Mouse (Mus musculus): ENCODE measurements around the gene Sirt7. TPM values are rescaled to one million over a fixed set of nuclear protein-coding genes. Genes with fewer than 3 reads are reported as not detected.

The Sirt7 gene
- polyA plus RNA-seq, 1 experiment = 72.2 TPM

DNA sequence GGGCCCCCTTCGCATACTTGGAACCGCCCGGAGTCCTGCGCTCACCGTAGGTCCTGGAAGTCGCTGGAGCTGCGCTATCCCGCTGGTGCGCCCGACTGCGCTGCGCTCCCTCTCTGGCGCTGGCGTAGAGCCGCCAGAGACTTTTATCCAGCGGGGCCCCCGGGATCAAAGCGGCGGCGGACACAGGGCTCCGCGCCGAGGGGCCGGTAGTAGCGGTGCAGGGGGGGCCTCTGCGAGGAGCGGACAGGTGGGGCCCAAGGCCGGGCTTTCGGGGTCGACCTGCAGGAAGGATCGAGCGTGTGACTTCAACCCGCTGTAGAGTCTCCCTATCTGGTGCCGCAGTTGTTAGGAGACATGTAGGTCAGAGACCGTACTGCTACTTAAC, 36.0 kb upstream of the Sirt7 start, which contains the start of gene Notum:
Gene Notum (minus strand): TSS at position 100 of the 385 bp plus-strand sequence.
- H3K27ac ChIP-seq (ENCODE audit: insufficient read depth, low read depth, low read length) = no peak within 1 kb of the TSS
- 2% methylated on average over 35 of the region's 35 CpGs for WGBS
- H3K36me3 ChIP-seq (ENCODE audit: control insufficient read depth, insufficient read depth, low read length) = no peaks in the 10 kb centered on the region
- TF ChIP-seq CTCF (conservative IDR thresholded peaks at IDR 0.05; ENCODE audit: insufficient read depth, insufficient read length, low read depth, low read length) (no peak), POLR2A (IDR thresholded peaks at IDR 0.05; ENCODE audit: low read depth, low read length) (no peak)
- peak within 1 kb of the TSS; percentile 61 for H3K4me3 ChIP-seq (ENCODE audit: insufficient read depth, low read depth, low read length)
- no peak for DNase-seq
- peaks cover 10% of the 10 kb centered on the region; the same call in 1 of the 2 replicates for H3K4me1 ChIP-seq (ENCODE audit: control insufficient read depth, insufficient read depth, low read length)
- H3K27me3 ChIP-seq (replicated peaks; ENCODE audit: control insufficient read depth, insufficient read depth, low read length) = no peaks in the 10 kb centered on the region

DNA sequence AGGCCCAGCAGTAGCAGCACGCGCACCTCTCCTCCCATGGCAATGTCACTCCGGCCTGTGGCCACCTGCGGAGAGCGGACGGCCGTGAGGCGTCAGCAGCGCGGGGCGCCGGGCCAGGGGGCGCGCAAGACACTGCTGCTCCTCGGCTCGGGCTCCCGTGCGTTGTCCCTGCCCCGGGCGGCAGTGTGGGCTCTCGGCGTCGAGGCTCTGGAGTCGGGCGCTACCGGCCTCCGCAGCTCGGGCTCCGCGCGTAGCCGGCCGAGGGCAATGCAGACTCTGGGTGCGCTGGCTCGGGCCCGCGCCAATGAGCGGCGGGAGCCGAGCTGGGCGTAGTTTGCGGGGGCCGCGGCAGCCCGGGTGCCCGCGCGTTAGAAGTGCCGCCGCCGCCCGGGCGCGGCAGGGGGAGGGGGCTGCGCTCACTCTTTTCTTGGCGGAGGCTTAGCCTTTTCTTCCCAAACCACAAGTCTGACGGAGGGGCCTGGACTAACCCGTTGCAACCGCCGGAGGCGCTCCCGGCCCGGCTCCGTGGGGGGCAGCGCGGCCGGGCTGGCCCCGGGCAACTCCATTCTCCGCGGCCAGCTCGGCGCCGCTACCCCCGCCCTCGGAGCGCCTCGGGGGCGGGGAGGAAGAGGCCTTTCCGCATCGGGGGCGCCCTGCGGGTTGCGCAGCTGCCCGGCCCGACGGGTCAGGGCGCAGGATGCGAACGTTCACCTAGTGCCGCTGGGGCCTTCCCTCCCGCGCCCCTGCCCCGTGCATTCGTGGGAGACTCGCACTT, 35.4 kb upstream of the Sirt7 start:
- peak; percentile 70 for DNase-seq
- WGBS = under 1% methylated on average over 95 of the region's 95 CpGs
- no peak overlapping the region for H3K27ac ChIP-seq (ENCODE audit: insufficient read depth, low read depth, low read length)

DNA sequence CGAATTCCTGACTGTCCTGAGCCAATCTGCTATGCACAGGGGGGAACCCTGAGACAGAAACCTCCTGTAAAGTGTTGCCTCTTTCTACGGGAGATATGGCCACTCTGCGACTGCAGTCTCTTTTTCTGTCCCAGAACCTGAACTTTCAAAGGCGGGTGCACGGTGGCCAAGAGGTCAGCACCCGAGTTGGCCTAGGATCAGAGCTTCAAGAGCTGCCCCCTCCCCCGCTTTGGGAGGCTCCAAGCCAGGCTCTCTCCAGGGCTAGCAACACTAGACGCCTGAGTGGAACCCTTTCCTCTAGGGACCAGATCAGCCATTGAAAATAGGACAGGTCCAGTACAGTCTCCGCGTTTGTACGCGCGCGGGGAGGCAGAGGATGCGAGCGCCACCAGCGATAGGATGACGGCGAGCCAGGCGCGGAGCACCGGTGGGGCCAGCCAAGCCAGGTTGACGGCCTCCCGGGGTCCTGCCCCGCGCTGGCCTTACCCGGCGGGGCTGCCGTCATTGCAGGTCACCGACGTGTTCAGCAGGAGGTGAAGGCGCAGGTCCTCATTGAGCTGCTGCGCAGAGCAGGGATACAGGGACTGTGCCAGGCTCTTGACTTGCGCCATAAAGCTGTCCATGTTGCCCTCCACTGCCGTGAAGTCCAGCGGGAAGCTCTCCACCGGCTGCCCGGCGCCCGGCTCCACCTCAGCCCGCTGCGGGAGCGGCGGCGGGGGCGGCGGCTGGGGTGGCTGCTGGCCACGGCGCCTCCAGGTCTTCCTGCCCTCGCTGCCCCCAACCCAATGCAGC, 34.7 kb upstream of the Sirt7 start:
- Histone ChIP-seq H3K27me3 (replicated peaks; ENCODE audit: control insufficient read depth, insufficient read depth, low read length) (no peaks in the 10 kb centered on the region), H3K4me3 (ENCODE audit: insufficient read depth, low read depth, low read length) (peak overlapping the region; percentile 61), H3K36me3 (ENCODE audit: control insufficient read depth, insufficient read depth, low read length) (no peaks in the 10 kb centered on the region), H3K4me1 (ENCODE audit: control insufficient read depth, insufficient read depth, low read length) (peaks cover 10% of the 10 kb centered on the region; the same call in 1 of the 2 replicates), H3K27ac (ENCODE audit: insufficient read depth, low read depth, low read length) (no peak overlapping the region)
- no peak for TF ChIP-seq POLR2A (IDR thresholded peaks at IDR 0.05; ENCODE audit: low read depth, low read length)
- no peak for TF ChIP-seq CTCF (conservative IDR thresholded peaks at IDR 0.05; ENCODE audit: insufficient read depth, insufficient read length, low read depth, low read length)
- 3% methylated on average over 49 of the region's 50 CpGs for WGBS
- peak; percentile 53 for DNase-seq

More for the DNA sequence above, 35.4 kb upstream of the Sirt7 start:
- TF ChIP-seq CTCF (conservative IDR thresholded peaks at IDR 0.05; ENCODE audit: insufficient read depth, insufficient read length, low read depth, low read length) = 0 out of 2 replicates have a peak, but pooled peaks have one; percentile 16
- no peak for TF ChIP-seq POLR2A (IDR thresholded peaks at IDR 0.05; ENCODE audit: low read depth, low read length)
- Histone ChIP-seq H3K36me3 (ENCODE audit: control insufficient read depth, insufficient read depth, low read length) (no peaks in the 10 kb centered on the region), H3K27me3 (replicated peaks; ENCODE audit: control insufficient read depth, insufficient read depth, low read length) (no peaks in the 10 kb centered on the region), H3K4me3 (ENCODE audit: insufficient read depth, low read depth, low read length) (peak overlapping the region; percentile 61), H3K4me1 (ENCODE audit: control insufficient read depth, insufficient read depth, low read length) (peaks cover 10% of the 10 kb centered on the region; the same call in 1 of the 2 replicates)

DNA sequence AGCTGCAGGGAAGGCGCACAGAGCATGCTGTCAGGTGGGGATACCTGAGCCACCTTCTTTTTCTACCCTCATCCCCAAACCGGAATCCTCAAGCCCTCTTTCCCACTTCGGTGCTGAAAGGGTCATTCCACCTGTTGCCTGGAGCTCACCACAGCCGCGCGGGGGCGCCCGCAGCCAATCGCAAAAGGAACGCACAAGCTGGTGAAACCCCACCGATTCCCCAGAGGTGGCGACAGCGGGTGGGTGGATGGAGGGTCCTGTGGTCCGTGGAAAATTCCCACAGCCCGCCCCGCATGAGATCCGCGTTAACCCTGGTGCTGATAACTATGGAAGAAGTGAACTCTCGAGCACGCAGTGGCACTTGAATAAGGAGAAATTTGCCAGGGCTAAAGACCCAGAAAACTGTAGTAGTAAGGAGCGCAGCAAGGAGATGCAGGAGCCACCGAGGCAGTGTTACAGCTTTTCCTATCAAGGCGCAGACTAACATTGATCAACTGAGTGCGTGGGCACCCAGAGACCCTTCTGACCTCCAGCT, 33.9 kb upstream of the Sirt7 start:
- no peak overlapping the region for H3K27ac ChIP-seq (ENCODE audit: insufficient read depth, low read depth, low read length)
- DNase-seq = peak; percentile 90
- H3K36me3 ChIP-seq (ENCODE audit: control insufficient read depth, insufficient read depth, low read length) = no peaks in the 10 kb centered on the region
- peaks cover 10% of the 10 kb centered on the region; the same call in 1 of the 2 replicates for H3K4me1 ChIP-seq (ENCODE audit: control insufficient read depth, insufficient read depth, low read length)
- TF ChIP-seq POLR2A (IDR thresholded peaks at IDR 0.05; ENCODE audit: low read depth, low read length) (no peak), CTCF (conservative IDR thresholded peaks at IDR 0.05; ENCODE audit: insufficient read depth, insufficient read length, low read depth, low read length) (peak; percentile 82)
- peak overlapping the region; percentile 61 for H3K4me3 ChIP-seq (ENCODE audit: insufficient read depth, low read depth, low read length)
- 1% methylated on average over 24 of the region's 24 CpGs for WGBS
- no peaks in the 10 kb centered on the region for H3K27me3 ChIP-seq (replicated peaks; ENCODE audit: control insufficient read depth, insufficient read depth, low read length)

DNA sequence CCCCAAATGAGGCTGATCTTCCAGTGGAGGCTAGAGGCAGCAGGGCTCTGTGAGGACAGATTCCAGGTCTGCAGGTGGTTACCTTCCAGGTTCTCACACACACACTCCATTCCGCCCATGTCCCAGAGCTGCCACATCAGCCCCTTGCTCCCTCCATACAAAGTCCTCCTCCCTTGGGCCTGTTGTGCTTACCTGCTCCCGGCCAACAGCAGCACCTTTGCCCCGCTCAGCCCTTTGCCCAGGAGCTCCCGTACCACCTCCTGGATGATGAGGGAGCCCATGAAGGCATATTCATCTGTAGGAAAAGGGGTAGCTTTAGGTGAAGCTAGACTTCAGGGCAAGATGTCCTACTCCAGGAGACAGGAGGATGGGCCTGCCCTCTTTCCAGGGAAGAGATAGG, 32.3 kb upstream of the Sirt7 start:
- DNase-seq = peak; percentile 83
- Histone ChIP-seq H3K4me3 (ENCODE audit: insufficient read depth, low read depth, low read length) (no peak overlapping the region), H3K27ac (ENCODE audit: insufficient read depth, low read depth, low read length) (no peak overlapping the region), H3K27me3 (replicated peaks; ENCODE audit: control insufficient read depth, insufficient read depth, low read length) (no peaks in the 10 kb centered on the region), H3K4me1 (ENCODE audit: control insufficient read depth, insufficient read depth, low read length) (peaks cover 10% of the 10 kb centered on the region; the same call in 1 of the 2 replicates), H3K36me3 (ENCODE audit: control insufficient read depth, insufficient read depth, low read length) (no peaks in the 10 kb centered on the region)
- TF ChIP-seq POLR2A (IDR thresholded peaks at IDR 0.05; ENCODE audit: low read depth, low read length) (no peak), CTCF (conservative IDR thresholded peaks at IDR 0.05; ENCODE audit: insufficient read depth, insufficient read length, low read depth, low read length) (no peak)
- whole genome bisulfite sequencing = 56% methylated on average over 4 of the region's 4 CpGs

DNA sequence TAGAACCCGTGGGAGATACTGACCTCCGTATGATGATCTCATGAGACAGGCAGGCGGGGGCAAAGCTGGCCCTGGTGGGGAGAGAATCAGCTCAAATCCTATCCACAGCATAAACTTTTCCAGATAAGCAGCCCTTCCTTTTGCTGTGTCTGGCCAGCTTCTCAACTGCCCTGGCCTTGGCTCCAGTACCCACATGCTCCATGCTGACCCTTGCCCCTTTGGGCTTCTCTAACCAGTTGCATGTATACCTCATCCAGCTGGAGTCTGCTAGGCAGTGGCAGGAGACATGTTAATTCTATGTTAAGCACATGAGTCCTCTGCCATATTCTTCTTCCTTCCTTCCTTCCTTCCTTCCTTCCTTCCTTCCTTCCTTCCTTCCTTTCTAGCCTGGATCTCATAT, 29.7 kb upstream of the Sirt7 start:
- Histone ChIP-seq H3K4me3 (ENCODE audit: insufficient read depth, low read depth, low read length) (no peak overlapping the region), H3K36me3 (ENCODE audit: control insufficient read depth, insufficient read depth, low read length) (no peaks in the 10 kb centered on the region), H3K27me3 (replicated peaks; ENCODE audit: control insufficient read depth, insufficient read depth, low read length) (no peaks in the 10 kb centered on the region), H3K4me1 (ENCODE audit: control insufficient read depth, insufficient read depth, low read length) (peaks cover 10% of the 10 kb centered on the region; the same call in 1 of the 2 replicates), H3K27ac (ENCODE audit: insufficient read depth, low read depth, low read length) (no peak overlapping the region)
- DNase-seq = peak; percentile 59
- WGBS = 78% methylated on average over 3 of the region's 3 CpGs
- TF ChIP-seq CTCF (conservative IDR thresholded peaks at IDR 0.05; ENCODE audit: insufficient read depth, insufficient read length, low read depth, low read length) = no peak

Data from kidney, adult 2 months (tissue).